Mouse (Mus musculus) inflammation-experienced regulatory T-cells (primary cell): ENCODE data around the gene Ang6. TPM values are rescaled to one million over a fixed set of nuclear protein-coding genes. Genes with fewer than 3 reads are reported as not detected.

Experiments used
- polyA plus RNA-seq, 2 experiments: library from polyadenylated mRNA; unstranded; fragments of 100-300 nt; shearing (Covaris generic); gene quantifications; one replicate each; pipeline ENCODE4 v1.2.1; 2017

The Ang6 gene
- not detected for polyA plus RNA-seq

DNA sequence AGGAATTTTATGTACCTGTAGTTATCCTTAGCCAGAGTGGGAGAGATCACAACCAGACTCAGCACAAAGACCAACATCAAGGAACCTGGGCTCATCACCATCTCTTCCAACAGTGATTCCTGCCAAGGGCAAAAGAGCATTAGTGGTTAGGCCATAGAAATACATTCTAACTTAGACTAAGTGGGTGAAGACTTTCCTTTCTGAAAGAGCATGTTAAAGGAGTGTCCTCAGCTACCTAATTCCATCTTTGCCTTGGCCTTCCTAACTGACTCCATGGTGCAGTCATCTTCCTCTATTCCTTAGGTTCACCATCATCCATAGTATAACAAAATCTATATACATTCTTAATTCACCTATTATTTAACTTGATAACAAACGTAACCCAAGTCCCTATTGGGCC, at the start of gene Ang6:
Gene Ang6, minus strand, starts transcription at position 101 of the 400 bp plus-strand sequence.

DNA sequence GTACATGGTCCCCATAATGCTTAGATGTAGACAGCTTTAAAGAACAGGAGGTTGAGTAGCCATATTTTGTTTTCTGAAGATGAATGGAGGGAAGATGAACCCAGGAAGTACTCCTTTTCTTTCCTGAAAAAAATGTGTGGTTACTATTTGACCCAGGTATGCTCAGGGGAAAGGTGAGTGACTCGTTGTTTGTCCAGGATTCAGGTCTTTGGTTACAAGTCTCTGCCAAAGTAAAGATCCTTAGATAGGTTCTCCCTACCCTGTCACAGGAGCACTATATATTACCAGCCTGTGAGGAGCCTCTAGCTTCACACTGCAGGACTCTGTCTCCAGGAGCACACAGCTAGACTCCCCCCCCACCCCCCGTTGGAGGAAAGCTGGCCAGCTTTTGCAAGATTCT, 45.3 kb downstream of the Ang6 start, which contains the start of gene Ang5:
Gene Ang5, plus strand, starts transcription at position 301 of the 400 bp plus-strand sequence.

Other genes starting within 250 kb of the Ang6 start
- gene Gm8180, start 217.5 kb downstream of the Ang6 start, polyA plus RNA-seq, result not detected
- gene Ear1, start 126.8 kb downstream of the Ang6 start, polyA plus RNA-seq, result not detected
- gene Ear10, start 78.7 kb downstream of the Ang6 start, polyA plus RNA-seq, result not detected
- under 1 TPM; 0.12 to 0.33 TPM for gene Gm8113, start 76.9 kb downstream of the Ang6 start, polyA plus RNA-seq
- gene Ang5, start 45.2 kb downstream of the Ang6 start, polyA plus RNA-seq, result not detected
- 1 to 10 TPM in 1 of 2 experiments, not detected in 1; 4.4 TPM for gene Ear2, start 100.4 kb upstream of the Ang6 start, polyA plus RNA-seq
- not detected for gene Gm3327, start 121.6 kb upstream of the Ang6 start, polyA plus RNA-seq
- under 1 TPM in 1 of 2 experiments, not detected in 1; 0.92 TPM for gene Gm8212, start 195.4 kb upstream of the Ang6 start, polyA plus RNA-seq
- under 1 TPM in 1 of 2 experiments, not detected in 1; 0.76 TPM for gene 4930503E14Rik, start 211.0 kb upstream of the Ang6 start, polyA plus RNA-seq